Mouse (Mus musculus): Measurements from ENCODE around the gene Rd3l. TPM values are rescaled to one million over a fixed set of nuclear protein-coding genes. Genes with fewer than 3 reads are reported as not detected.
A peak's percentile ranks its signal among the peaks of the same experiment; 100 is the strongest.

The Rd3l gene
- total RNA-seq, 1 experiment from 2014 or later: not detected

DNA sequence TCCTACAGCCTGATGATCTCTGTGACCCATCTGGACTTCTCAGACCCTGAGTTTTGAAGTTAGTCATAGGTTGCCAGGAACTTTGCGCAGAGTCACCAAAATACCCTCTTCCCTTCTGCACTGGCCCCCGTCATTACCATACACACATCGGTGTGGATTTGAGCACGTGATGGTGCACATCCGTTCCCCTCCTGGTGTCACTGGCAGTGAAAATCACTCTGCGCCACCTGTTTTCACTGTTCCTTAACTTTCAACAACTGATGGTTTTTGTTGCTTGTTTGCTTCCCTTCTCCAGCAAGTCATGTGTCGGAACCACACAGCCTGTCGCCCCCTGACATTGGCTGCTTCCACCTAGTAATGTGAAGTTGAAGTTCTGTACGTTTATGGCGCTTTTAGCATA lies 8.6 kb downstream of the Rd3l start:
- ATAC-seq (replicated peaks; ENCODE audit: insufficient number of reproducible peaks, low FRiP score, low TSS enrichment, poor library complexity, severe bottlenecking): no peak

DNA sequence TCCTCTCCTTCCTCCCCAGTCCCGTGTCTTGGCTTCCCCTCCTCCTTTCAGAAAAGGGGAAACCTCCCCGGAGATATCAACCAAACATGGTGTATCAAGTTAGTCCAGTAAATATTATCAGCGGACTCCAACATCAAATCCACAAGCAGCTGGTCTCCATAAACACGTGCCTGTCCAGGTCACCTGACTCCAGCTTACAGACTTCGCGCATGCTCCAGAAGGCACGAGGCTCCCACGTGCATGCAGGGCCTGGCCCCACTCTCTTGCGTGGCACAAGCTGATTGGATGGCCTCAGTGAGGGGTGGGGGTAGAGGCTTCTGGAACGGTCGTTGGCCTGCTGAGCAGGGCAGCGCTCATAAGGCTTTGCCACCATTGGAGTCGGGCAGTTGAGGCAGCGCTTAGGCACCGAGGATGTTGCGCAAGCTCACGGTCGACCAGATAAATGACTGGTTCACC lies 9.9 kb downstream of the Rd3l start, which contains the start of gene Tdrd9:
TSS of gene Tdrd9 (plus strand) at position 329 of the 456 bp plus-strand sequence.
- ATAC-seq (replicated peaks; ENCODE audit: insufficient number of reproducible peaks, low FRiP score, low TSS enrichment, poor library complexity, severe bottlenecking): no peak

DNA sequence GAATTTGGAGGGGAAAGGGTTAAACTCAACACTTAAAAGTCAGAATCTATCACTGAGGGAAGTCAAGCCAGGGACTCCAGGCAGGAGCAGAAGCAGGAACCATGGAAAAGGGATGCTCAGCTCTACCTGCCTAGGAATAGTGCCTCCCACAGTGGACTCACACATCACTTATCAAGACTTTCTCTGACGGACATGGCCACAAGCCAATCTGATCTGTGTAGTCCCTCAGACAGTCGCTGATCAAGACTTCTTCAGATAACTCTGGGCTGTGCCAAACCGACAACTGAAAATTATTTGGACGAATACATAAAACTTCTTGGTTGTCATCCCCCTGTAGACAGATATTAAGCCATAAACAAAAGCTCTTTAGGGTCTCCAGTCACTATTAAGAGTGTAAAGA lies 11.0 kb downstream of the Rd3l start:
- no peak for ATAC-seq (replicated peaks; ENCODE audit: insufficient number of reproducible peaks, low FRiP score, low TSS enrichment, poor library complexity, severe bottlenecking)

DNA sequence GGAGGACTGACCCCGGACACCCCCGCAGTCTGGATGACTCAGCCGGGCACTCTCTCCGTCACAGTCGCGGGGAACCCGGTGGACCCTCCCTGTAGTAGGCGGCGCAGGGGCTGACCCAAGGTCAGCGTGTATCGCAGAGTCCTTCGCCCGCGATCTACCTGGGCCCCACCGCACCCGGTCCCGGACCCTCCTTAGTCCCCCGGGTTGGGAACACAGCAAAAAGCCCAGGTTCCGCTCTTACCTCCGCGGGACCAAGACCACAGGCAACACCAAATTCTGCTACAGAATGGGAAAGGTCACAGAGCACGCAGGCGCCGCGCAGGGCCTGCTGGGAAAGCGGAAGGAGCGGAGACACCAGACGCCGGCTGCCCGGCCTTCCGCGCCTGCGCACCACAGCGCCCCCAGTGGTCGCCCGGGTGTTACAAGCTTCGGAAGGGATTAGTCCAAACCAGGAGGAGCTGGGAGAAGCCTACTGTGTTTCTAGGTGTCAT lies 14.4 kb downstream of the Rd3l start, which contains the start of gene Atp5mpl:
TSS of gene Atp5mpl (minus strand) at position 295 of the 491 bp plus-strand sequence.
- ATAC-seq (replicated peaks; ENCODE audit: insufficient number of reproducible peaks, low FRiP score, low TSS enrichment, poor library complexity, severe bottlenecking): peak; percentile 90

DNA sequence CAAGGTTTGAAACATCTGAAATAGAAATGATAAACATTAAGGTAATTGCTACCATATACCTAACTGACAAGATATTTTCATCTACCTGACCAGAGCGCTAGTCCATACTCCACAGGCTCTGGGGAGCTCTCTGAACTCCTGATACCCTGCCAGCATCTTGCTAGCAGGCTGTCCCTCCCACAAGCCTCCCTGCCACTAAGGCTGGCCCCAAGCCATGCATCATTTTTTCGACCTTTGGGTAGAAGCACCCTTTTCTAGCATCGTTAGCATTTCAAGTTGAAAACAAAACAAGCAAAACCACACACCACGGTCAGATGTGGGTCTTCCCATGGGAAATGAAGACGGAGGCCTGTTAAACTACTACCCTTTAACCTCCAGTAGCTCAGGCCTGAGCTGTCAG lies 17.8 kb downstream of the Rd3l start:
- ATAC-seq (replicated peaks; ENCODE audit: insufficient number of reproducible peaks, low FRiP score, low TSS enrichment, poor library complexity, severe bottlenecking): no peak

DNA sequence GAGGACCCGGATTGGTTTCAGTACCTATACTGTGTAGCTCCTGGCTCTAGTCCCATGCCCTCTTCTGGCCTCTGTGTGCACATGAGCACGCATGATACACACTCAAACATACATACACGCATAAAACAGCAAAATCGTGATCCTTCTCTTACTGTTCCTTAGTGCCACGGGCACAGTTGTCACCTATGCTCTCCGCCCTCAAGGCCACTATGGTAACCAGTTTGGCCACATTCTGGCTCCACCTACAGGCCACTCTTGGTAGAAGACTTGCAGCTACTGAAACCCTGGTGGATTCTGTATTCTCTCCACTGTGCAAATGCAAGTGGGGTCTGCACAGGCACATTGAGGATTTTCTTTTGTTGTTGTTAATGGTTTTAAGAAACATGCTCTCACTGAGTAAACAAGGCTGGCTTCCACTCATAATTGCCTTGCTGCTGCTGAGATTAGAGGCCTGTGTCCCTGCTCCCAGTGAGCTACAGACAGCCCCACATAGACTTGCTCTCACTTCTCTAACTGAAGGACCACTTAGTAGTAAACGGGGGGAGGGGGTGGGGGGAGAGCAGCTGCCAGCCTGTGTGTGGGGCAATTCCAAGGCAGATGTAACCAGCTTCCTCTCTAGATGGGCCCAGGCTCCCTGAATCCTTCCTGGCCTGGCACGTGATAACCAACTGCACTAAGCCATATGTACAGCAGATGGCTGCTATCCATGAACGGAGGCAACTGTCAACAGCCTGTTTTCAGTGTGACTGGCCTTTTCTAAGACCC lies 22.8 kb downstream of the Rd3l start:
- ATAC-seq (replicated peaks; ENCODE audit: insufficient number of reproducible peaks, low FRiP score, low TSS enrichment, poor library complexity, severe bottlenecking): peak; percentile 78

DNA sequence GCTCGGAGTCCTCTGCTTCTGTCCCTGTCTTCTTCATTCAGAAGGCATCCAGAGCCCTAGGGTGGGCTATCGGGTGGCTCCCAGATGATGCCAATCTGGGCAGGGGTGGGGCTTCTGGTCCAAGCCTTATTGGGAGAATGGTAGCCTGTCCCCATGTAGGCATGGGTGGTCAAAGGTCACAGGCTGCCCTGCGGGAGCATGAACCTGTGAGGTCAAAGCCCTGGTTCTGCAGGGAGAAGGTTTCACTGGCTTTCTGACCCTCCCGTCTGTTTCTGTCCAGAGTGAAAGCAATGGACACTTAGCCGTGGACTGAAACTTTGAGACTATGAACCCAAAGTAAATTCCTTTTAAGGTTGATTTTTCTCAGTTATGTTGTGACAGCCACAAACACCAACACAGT lies 24.9 kb downstream of the Rd3l start:
- ATAC-seq (replicated peaks; ENCODE audit: insufficient number of reproducible peaks, low FRiP score, low TSS enrichment, poor library complexity, severe bottlenecking): no peak

DNA sequence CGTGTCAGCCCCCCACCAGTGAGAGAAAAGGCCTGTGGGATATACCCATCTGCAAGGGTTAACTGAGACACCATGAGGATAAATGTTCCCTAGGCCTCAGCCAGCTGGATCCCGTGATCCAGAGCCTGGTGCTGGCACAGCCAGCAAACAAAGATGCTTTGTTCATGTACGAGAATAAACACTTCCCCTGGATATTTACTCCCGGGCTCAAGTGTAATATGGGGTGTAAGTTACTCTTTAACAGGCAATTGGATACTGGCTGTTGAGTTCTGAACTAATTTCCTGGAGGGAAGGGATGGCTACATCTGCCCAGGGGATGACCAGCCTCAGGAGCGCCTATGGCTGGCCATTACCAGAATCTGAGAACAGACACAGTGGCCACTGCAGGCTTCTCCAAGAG lies 29.4 kb downstream of the Rd3l start:
- no peak for ATAC-seq (replicated peaks; ENCODE audit: insufficient number of reproducible peaks, low FRiP score, low TSS enrichment, poor library complexity, severe bottlenecking)

DNA sequence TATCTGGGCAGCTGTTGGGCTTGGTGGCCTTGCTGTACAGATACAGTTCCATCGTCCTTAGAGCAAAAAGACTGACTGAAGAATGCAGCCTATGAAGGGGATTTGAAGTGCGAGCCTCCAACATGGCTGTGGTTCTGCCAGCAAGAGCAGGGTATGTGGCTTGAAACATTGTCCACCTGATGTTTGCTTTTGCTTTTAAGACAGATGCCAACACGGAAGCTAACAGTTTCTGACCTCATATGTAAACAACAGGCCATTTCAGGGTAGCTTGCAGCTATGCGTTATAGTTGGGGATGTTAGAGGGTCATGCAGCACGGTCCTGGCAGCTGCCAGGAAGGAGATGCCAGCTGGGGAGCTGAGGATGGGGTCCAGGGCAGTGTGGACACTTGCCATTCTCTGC lies 30.6 kb downstream of the Rd3l start:
- no peak for ATAC-seq (replicated peaks; ENCODE audit: insufficient number of reproducible peaks, low FRiP score, low TSS enrichment, poor library complexity, severe bottlenecking)

DNA sequence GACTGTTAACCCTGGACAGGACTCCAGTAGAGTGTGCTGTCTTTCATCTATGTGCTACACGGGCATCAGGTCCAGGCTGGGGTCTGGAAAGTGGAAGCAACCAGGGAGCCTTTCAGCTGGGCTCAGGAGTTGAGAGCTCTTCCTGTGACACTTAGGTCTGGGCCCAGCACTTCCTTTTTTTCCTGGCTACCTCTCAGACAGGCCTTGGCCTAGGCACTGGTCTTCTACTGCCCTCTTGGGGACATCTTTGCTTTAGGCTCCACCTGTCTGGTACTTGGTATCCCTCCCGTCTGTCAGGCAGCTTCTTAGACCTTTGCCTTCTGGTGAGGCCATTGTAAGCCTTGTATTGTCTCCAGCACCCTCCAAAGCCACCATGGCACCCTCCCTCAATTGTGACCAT lies 34.4 kb downstream of the Rd3l start:
- ATAC-seq (replicated peaks; ENCODE audit: insufficient number of reproducible peaks, low FRiP score, low TSS enrichment, poor library complexity, severe bottlenecking): peak; percentile 60

DNA sequence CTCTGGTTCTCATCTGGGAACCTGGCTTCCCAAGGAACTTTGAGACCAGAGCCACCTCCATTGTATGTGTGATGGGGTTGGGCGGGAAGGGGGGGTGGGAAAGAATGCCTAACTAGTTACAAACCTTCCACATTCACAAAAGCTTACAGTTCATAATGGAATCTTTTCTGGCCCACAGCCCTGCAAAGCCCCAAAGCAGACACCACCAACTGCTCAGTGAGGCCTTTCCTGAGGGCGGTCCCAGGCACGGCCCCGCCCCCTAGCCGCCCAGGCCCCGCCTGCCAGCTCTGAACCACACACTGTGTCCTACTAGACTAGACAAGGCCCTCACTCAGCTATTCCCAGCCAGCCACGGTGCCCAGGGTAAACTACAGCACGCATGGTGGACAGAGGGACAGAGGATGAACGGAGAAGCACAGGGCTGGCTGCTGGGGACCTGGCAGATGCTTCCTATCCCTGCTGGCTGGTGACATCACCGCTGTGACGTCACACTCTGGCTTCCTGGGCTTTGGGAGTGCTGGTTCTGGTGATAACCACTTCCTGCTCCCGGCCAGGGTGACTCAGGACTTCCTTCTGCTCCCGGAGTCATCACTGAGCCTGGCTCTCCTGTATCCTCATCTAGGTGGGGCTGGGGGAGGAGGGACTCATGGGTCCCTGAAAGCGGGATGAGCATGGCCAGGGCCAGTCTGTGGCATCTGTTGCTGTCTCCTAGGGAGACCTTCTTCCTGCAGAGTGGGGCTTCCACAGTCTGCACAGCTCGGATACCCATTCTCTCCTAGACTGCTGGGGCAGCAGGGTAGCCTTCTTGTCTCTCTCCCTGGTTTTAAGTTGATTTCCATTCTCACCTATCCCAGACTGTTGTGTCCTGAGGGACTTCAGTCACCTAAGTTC lies 35.1 kb downstream of the Rd3l start:
- ATAC-seq (replicated peaks; ENCODE audit: insufficient number of reproducible peaks, low FRiP score, low TSS enrichment, poor library complexity, severe bottlenecking): peak; percentile 36

DNA sequence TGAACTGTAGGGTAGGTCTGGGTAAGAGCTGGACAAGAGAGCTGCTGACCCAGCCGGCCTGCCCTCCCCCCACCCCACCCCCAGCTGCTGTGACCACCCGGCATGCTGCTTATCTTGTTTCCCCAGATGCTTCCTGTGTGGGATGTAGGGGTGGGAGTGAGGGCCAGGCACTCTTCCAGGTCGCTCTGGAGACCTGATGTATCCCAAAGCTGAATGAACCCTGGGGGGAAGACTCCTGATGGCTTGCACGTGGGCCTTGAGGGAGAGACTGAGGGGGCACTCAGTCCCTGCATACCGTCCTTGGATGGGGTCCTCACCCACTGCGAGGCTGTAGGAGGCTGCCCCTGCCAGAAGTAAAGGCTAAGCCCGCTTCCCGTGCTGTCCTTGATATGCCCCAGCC lies 36.0 kb downstream of the Rd3l start:
- ATAC-seq (replicated peaks; ENCODE audit: insufficient number of reproducible peaks, low FRiP score, low TSS enrichment, poor library complexity, severe bottlenecking): no peak

DNA sequence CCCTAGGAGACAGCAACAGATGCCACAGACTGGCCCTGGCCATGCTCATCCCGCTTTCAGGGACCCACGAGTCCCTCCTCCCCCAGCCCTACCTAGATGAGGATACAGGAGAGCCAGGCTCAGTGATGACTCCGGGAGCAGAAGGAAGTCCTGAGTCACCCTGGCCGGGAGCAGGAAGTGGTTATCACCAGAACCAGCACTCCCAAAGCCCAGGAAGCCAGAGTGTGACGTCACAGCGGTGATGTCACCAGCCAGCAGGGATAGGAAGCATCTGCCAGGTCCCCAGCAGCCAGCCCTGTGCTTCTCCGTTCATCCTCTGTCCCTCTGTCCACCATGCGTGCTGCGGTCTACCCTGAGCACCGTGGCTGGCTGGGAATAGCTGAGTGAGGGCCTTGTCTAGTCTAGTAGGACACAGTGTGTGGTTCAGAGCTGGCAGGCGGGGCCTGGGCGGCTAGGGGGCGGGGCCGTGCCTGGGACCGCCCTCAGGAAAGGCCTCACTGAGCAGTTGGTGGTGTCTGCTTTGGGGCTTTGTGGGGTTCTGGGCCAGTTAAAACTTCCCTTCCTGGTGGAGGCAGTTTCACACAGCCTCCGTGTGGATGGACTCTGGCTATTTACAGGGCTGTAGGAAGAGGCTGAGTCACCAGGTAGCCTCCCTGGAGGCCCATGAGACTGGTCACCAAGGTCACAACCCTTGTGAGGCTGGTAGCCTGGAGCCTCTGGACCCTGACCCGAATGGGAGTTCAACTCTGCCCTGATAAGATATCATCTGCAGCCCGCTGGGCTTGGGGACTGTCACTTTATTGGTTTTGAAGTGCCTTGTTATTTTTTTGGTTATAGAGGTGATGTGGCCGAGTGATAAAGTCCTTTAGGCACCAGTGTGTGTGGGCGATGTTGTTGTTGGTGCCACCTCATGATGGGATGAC lies 36.8 kb downstream of the Rd3l start:
- peak; percentile 40; the same call in 1 of the 2 replicates for ATAC-seq (replicated peaks; ENCODE audit: insufficient number of reproducible peaks, low FRiP score, low TSS enrichment, poor library complexity, severe bottlenecking)

DNA sequence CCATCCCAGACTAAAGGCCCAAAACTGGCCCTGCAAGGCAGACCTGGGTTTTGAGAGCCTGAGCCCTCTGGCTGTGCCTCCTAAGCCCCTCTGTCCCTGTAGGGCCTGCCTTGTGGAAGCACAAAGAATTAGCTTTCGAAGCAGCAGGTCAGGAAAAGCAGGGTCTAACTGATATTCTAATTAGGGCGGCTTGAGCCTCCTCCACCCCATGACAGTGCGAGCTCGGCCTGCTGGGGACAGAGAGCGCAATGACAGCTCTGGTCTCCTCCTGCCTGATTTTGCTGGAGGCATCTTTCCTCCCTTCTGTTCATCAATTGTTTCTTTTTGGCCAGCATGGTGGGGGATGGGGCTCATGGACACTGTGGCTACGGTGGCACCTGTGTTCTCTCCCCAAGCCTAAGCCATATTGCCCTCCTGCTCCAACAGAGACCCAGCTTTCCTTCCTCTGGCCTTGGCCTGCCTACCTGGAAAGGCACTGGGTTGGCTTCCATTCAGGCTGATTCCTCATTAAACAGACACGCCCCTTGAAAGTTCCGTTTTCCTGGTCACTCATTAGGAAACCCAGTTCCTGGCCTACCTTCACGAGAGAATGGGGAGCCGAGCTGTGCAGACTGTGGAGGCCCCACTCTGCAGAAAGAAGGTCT lies 37.6 kb downstream of the Rd3l start:
- no peak for ATAC-seq (replicated peaks; ENCODE audit: insufficient number of reproducible peaks, low FRiP score, low TSS enrichment, poor library complexity, severe bottlenecking)

DNA sequence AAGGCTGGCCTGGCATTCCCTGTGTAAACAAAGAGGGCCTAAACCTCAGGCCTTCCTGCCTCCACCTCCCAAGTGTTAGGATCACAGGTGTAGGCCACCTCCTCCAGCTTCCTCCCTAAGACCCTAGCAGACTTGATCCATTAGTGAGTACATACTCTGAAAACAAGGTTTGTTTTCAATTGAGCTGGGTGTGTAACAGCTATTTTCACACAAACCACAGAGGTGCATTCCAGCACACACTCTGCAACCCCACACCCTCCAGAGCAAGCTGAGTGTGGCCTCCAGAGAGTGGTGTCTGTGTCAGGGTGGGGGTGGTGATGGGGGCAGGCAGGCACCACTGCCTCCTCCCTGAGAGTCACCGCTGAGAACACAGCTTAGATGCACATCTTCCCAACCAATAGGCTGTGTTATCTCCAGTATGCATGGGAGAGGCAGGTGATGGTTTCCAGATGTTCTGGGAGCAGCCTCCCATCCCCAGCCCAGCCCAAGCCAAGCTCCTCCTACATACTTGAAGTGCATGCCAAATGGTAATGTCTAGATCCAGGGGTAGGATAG lies 42.4 kb downstream of the Rd3l start:
- no peak for ATAC-seq (replicated peaks; ENCODE audit: insufficient number of reproducible peaks, low FRiP score, low TSS enrichment, poor library complexity, severe bottlenecking)

DNA sequence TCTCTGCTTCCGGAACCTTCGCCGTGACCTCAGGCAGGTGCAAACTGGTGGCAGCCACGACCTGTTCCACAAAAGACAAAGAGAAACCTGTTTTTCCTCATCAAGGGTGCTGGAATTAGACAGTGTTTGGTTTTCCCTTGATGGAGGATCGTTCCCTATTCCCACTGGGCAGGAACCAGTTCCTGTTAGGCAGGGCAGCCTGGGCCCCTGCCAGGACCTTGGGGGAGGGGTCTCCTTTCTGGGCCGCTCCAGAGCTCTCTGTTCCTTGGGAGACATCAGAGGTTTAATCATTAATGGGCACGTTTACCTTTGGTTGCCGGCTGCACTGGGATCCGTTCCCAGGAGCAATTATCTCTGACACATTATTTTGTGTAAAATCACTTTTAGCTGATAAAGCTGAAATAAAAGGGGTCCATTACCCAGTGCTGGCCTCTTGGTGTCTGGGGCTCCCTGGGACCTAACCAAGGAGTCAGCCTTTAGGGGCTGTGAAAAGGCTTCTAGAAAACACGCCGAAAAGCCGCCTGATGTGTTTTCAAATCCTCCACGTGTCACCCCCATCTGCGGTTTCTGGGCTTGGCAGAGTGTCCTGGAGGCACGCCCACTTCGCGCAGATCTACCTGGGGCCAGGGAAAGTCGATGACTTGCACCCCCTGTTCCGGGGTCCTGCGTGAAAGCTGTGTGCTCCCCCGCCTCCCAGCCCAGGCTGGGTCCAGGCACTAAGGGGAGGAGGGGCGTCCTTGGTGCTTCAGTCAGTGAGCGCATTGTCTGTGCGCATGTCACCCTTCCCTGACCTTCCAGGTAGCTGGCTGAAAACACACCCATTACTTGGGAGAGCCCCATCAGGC lies 44.2 kb downstream of the Rd3l start:
- no peak for ATAC-seq (replicated peaks; ENCODE audit: insufficient number of reproducible peaks, low FRiP score, low TSS enrichment, poor library complexity, severe bottlenecking)

DNA sequence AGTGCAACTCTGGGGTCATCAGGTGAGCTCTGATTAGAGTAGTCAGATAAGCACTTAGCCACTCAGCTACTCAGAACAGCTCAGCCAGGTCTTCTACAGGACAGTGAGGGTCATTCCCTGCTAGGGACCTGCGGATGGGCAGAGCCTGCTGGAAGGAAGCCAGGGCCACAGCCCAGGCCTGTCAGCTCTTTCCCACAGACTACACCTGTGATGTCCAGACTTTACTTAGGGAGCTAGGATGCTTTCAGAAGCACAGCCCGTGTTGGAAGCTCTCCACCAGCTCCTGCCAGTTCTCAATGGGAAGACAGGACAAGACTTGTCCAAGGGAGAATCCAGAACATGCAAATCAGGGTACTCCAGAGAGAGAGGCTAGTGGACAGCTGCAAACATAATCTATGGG lies 47.1 kb downstream of the Rd3l start:
- ATAC-seq (replicated peaks; ENCODE audit: insufficient number of reproducible peaks, low FRiP score, low TSS enrichment, poor library complexity, severe bottlenecking): no peak

Measured in monocyte, adult 5-6 weeks (primary cell).